Mouse (Mus musculus) heart, postnatal 0 days (tissue): ENCODE measurements around the gene Trex2.

ENCODE experiments used
- CTCF ChIP-seq: IDR thresholded peaks from 2 replicates; pipeline ENCODE4 v1.5.1; 2016; ENCODE audit warnings: antibody characterized with exemption, control low read depth, low read depth
- EP300 ChIP-seq: IDR thresholded peaks from 2 replicates; pipeline ENCODE4 v1.6.1; 2016; ENCODE audit warnings: antibody characterized with exemption, low read depth

GRCm38 (mm10) chrX:73458877-73459392, 23.8 kb upstream of the Trex2 start, which contains the start of gene Haus7:
- TF ChIP-seq CTCF, result peak; percentile 53
- no peak for TF ChIP-seq EP300
